Mouse (Mus musculus): Measurements from ENCODE around the gene Gm4133. TPM values are rescaled to one million over a fixed set of nuclear protein-coding genes. Genes with fewer than 3 reads are reported as not detected.

The Gm4133 gene
- not detected in 2 replicates for polyA plus RNA-seq (2012; rRNA removed)

DNA sequence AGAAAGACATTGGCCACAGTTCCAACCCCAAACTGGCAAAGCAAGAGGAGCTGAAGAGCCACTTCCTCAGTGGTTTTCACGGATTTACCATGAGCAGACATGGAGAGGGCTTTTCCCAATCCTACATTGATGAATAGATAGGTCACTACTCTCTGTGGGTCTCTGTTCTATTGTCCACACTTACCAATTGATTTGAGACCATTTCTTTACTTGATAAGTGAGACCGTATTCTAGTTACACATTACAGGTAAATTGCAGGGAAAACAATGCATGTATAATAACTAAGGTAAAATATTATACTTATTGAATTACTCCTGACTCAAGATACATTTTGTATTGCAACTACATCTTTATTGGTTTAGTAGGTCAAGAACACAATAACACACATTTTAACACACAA lies at the start of gene Gm4133:
Gene Gm4133 (minus strand): TSS at position 101 of the 400 bp plus-strand sequence.

DNA sequence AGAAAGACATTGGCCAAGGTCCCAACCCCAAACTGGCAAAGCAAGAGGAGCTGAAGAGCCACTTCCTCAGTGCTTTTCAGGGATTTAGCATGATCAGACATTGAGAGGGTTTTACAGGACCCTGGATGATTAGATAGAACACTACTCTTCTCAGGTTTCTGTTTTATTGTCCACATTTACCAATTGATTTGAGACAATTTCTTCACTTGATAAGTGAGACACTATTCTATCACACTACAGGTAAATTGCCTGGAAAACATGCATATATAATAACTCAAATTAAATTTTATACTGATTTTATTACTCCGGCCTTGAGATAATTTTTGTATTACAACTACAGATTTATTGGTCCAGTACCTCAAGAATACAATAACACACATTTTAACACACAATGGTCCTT lies 41.4 kb upstream of the Gm4133 start, which contains the start of gene Gm5728:
Gene Gm5728 (minus strand): TSS at position 101 of the 400 bp plus-strand sequence.

Other genes with a start within 250 kb of the Gm4133 start
- not detected in 2 replicates for gene Vmn1r91, start 234.4 kb downstream of the Gm4133 start, polyA plus RNA-seq (2012; rRNA removed)
- not detected in 2 replicates for gene Gm16442, start 211.5 kb downstream of the Gm4133 start, polyA plus RNA-seq (2012; rRNA removed)
- not detected in 2 replicates for gene Vmn1r93, start 195.0 kb downstream of the Gm4133 start, polyA plus RNA-seq (2012; rRNA removed)
- not detected in 2 replicates for gene Vmn1r94, start 165.7 kb downstream of the Gm4133 start, polyA plus RNA-seq (2012; rRNA removed)
- gene Vmn1r95, start 140.4 kb downstream of the Gm4133 start, polyA plus RNA-seq (2012; rRNA removed): not detected in 2 replicates
- gene Gm6164, start 128.5 kb downstream of the Gm4133 start, polyA plus RNA-seq (2012; rRNA removed): not detected in 2 replicates
- gene Gm4498, start 100.2 kb downstream of the Gm4133 start, polyA plus RNA-seq (2012; rRNA removed): not detected in 2 replicates
- not detected in 2 replicates for gene Gm5890, start 71.2 kb downstream of the Gm4133 start, polyA plus RNA-seq (2012; rRNA removed)
- not detected in 2 replicates for gene Gm5728, start 41.3 kb upstream of the Gm4133 start, polyA plus RNA-seq (2012; rRNA removed)
- gene Vmn1r100, start 83.9 kb upstream of the Gm4133 start, polyA plus RNA-seq (2012; rRNA removed): not detected in 2 replicates
- not detected in 2 replicates for gene Vmn1r101, start 108.5 kb upstream of the Gm4133 start, polyA plus RNA-seq (2012; rRNA removed)
- not detected in 2 replicates for gene Gm10670, start 140.9 kb upstream of the Gm4133 start, polyA plus RNA-seq (2012; rRNA removed)
- not detected in 2 replicates for gene Vmn1r103, start 176.5 kb upstream of the Gm4133 start, polyA plus RNA-seq (2012; rRNA removed)
- not detected in 2 replicates for gene Vmn1r104, start 199.8 kb upstream of the Gm4133 start, polyA plus RNA-seq (2012; rRNA removed)
- not detected in 2 replicates for gene Gm5726, start 211.7 kb upstream of the Gm4133 start, polyA plus RNA-seq (2012; rRNA removed)
- gene Gm4141, start 242.2 kb upstream of the Gm4133 start, polyA plus RNA-seq (2012; rRNA removed): not detected in 2 replicates

Measured in liver, embryonic 14 days (tissue).